Mouse (Mus musculus) 3134 (cell line): ENCODE data around the gene Prkacb.
"Not testable (repeated sequence)": the region's sequence is repeated elsewhere in the genome, so short reads cannot be mapped to it uniquely, and the experiment has no call there.

Source experiments
- DNase-seq: peaks from one replicate; pipeline ENCODE4 v3.0.0-alpha.2; 2011; ENCODE audit warnings: low spot score; ENCODE audit not compliant: insufficient read length; ENCODE audit errors: extremely low read depth

Prkacb gene

DNA sequence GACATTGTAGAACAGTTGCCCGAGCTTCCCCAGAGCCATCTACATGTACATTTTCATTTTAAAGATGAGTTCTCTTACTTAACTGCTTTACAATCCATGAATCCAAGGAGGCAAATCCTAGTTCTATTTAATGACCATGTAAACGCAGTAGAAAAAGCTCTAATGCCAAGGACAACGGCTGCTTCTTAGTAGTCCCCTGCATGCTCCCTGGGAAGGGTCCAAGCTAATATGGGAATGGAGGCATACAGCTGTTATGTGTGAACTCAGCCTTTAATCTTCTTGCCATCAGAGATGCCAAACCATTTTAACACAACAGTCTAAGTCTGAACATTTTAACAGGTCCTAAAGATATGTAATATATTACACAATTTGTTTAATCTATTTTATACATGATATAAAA lies 32.5 kb downstream of the Prkacb start:
- DNase-seq: no peak

DNA sequence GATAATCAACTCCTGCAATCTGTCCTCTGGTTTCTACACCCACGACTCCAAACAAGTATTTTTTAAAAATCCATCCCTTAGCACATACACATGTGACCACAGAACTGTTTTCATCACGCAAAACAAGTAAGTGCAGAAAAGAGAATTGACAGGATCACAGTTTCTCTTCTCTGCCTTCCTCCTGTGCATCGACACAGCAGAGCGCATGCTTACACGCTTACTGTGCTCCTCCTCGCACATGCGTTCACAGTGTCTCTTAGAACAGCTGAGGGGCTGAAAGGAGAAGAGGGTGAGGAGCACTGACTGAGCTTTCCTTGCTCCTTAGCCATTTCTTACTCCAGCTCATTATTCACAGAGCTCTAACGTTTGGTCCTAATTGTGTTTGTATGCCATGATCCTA lies 33.9 kb downstream of the Prkacb start:
- DNase-seq: no peak

DNA sequence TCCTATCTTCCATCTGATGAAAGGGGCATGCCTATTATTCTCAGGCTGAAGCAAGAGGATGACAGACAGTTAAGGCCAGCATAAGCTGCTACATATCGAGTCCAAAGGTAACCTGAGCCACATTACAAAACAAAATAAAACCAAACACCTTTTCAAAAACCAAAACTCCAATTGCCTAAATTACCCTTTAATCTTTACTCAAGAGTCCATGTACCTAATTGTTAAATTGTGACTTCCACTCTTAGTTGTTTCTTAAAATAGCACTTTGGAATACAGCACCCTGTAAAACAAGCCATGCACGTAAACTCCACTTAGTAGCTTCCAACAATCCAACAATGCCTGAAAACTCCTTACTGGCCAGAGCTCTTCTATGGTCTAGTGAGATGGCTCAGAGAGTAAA lies 34.3 kb downstream of the Prkacb start:
- no peak for DNase-seq

DNA sequence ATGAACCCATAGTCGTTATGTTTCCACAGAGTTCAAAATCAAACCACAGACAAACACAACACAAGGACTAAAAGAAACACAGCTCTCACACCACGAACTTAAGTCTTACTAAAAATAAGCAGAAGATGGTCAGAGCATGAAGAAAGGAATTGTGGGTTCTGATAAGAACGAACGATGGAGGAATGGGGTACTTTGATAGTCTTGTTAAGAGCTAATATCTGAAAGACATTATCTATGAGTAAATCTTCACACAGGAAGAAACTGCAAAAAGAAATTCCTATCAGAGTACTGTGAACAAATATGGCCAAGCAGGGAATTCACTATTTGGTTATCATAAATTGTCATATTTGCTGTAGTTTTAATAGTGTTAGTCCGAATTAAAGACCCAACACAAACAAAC lies 36.1 kb downstream of the Prkacb start:
- no peak for DNase-seq

DNA sequence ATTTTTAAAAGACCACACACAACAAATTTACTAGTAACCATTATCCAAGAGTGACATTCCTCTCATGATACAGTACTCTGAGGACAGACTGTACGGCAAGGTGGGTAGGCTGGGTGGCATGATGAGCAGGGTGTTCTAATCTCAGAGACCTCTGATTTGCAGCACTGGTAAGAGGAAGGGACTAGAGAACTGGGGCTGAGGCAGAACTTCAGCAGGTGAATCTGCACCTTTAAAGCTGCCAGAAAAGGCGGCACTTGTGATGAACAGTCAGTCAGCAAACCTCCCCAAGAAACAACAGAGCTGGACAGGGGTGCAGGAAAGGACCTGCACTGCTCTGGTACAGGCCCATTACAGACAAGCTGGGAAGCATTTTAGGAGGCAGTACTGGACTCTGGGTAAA lies 41.9 kb downstream of the Prkacb start:
- DNase-seq: no peak

DNA sequence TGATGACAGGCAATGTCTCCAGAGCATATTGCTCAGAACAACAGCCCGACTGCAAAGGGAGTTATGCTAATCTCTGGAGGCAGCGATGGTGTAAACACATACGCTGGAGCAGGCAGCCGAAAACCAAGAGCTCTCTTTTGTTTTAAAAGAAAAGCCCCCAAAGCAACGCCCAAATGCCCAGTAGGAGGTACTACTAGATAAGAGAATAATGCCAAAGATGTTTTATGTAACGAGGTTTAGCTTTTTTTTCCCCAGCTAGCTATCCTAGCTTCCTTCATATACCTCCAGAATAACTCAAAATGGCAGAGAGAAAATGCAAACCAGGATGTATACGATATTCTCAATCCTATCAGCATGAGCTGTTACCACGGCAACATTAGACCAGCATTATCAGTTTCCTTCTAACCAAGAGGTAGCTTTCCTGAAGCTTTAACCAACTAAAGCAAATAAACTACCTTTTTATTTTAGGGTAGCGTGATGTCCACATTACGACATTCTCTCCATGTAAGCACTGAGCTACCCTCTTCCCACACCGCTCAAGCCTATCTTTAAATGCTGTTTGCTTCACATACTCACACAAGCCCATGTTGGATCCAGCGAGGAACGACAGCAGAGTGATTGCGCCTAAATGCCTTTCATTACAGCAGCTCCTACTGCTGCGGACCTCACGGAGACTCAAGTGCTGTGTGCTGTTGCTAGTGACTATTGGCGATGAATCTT lies 42.7 kb downstream of the Prkacb start:
- DNase-seq: no peak

DNA sequence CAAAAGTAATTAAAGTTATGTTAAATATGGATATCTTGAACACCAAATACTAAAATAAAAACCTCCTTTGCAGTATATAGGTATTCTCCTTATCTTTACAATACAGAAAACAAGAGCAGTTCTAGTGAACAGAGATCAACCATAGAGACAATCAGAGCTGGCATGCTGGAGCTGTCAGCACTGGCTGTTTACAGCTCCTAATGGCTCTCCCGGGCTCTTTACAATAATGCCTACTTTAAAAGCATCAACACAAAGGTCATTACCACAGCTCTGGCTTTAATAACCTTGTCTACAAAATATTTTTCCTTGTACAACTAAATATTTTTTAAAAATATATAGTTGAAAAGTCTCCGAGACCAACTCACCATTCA lies 43.2 kb downstream of the Prkacb start:
- DNase-seq: no peak

DNA sequence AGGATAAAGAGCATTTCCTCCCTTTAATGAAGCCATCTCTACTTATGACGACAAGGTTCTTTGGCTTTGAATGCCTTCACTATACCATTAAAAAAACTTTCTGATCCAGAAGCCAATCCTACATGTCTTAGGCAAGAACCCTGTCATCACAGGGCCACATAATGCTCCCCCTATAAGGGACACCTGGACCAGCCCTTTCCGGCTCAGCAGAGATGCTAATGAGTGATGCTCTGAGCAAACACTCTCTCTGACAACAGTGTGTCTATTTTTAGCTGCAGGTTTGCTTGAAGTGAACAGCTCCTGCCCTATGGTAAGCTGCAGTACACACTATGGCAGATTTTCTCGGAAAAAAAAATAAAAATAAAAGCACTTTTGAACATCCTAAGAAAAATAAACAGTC lies 43.9 kb downstream of the Prkacb start:
- no peak for DNase-seq

DNA sequence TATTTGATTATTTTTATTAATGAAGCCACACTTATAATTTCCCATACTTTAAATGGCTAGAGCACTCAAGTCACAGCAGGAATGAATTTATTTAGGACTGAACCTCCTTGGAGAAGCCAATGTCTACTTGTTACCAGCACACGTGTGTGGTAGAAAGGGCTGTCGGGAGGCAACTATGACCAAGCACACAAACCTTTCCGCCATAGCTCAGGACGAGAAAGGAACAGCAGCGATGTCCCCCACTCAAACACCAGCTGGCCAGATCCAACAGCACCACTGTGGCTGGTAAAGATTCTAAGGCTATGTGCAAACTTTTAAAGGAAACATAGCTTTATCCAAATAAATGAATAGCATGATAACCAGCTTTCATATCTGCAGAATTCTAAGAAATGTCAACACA lies 44.4 kb downstream of the Prkacb start:
- DNase-seq: no peak

DNA sequence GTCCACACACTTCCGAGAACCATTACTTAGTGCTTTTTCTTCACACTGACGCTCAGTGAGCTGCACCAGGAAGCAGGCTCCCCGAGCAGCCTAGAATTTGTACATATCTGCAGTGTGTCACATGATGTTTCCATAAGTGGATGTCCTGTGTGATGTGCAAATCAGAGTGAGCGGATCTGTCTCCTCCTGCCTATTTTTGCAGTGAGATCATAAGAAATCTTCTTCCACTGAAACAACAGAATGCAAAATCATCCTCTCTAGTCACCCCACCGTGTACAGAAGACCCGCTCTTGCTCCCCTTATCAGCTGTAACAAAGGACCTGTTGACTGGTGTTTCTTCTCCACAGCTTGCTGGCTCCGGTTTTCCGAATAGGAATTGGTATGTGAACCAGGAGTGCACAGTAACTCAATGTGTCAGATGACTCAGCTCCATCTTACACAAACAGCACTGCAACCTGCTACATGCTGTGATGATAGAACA lies 46.0 kb downstream of the Prkacb start:
- no peak for DNase-seq

DNA sequence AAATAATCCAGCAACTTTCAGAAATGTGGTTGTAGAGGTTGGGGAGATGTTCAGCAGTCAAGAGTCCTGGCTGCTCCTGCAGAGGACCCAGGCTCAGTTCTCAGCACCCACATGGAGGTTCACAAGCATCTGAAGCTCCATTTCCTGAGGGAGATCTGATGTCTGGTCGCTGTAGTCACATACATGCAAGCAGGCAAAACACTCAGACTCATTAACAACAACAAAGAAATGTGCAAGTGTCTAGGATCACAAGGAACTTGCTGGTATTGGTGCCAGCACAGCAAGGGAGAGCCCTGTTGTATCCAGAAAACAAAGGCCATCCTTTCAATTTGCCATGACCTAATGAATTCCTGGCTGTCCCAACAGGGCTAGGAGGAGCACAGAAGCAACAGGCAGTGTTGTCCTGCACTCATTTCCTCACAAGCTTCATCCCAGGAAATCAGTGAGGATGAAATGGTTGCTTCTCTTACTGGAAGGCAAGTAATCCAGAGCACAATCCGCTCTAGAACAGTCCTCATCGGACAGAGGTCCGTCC lies 46.7 kb downstream of the Prkacb start:
- DNase-seq: no peak

DNA sequence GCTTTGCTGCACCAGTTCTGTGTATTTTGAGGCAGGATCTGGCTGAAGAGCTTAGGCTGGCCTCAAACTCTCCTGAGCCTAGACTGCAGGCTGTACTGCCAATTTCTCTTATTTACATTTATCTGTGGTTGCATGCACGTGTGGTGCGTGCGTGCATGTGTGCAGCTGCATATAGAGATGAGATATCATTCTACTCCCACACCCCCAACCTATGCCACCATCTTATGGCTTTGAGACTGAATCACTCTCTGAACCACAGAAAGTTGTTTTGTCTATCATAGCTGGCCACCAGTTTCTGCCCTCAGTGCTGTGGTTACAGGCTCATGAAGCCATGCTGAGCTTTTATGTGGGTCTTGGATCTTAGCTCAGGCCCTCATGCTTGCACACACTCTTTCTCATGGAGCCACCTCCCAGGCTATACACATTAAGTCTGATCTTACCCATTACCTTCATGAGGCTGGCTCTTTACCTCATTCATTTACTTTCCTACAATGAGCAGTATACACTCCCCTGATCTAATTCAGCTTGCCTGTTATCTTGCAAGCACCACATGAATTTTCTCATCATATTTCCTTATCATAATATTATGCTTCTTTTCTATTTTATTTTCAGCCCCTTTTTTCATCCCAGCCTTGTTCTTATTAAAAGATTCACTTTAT lies 47.8 kb downstream of the Prkacb start:
- DNase-seq: no peak

DNA sequence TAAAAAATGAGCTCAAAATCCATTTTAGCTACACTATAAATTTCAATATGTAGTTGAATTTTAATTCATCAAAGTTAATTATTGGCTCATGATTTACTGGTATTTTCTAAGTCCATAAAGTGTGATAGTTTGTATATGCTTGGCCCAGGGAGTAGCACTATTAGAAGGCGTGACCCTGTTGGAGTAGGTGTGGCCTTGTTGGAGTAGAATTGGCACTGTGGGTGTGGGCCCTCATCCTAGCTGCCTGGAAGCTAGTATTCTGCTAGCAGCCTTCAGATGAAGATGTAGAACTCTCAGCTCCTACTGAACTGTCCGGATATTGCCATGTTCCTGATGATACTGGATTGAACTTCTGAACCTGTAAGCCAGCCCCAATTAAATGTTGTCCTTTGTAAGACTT lies 49.7 kb downstream of the Prkacb start:
- not testable (repeated sequence) for DNase-seq

DNA sequence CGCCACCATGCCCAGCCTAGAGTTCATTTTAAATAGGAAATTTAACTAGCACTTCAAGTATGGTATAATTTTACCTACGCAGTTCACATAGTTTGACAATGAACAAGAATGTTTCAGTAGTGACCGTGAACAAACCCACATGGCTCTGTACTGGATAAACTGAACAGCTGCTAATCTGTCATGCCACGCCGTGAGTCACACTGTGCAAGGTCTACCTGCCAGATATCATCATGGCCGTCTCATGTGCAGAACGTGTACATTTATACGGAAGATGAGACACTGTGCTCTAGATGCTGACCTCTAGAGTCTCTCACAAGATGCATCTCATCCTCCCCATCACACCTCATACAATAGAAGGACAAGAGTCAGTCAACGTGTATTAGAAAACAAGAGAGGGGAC lies 51.5 kb downstream of the Prkacb start:
- DNase-seq: no peak

DNA sequence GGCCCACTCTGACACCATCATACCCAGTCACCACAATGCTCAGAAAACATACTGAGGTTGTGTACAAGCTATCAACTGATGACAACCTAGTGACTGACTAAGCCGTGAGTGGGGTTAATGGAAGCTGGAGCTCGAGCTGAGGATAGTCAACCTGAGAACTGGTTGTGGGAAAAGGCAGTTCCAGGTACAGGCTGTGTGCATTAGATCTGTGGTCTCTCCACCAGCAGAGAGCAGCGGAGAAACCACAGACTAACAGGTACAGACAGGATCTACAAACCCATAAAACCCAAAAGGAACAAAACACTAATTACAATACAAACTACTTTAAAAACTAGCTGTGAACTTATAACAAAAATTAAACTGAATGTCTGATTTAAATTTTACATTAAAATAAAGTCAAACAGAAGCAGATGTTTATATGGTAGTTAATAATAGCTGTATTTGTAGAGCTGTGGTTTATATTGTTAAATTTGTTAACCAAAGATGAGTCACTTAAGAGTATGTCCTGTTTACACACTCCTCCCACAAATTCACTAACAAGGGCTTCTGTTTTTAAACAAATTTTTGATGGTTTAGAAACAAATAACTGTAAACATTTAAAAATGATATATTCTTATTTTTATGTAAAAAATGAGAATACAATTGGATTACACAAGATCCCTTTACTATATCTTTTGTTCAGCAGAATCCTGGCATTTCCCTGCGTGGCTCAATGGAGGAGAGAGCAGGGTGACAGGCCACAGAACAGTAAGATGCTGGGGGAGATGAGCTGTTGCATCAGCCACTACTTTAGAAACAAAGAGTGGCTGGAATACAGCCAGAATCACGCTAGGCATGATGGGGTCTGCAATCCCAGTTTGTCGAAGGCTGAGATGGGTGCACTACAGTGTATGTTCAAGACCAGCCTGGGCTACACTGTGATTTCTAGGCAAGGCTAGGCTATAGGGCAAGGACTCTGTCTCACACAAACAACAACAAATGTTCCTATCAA lies 54.5 kb downstream of the Prkacb start:
- no peak for DNase-seq

DNA sequence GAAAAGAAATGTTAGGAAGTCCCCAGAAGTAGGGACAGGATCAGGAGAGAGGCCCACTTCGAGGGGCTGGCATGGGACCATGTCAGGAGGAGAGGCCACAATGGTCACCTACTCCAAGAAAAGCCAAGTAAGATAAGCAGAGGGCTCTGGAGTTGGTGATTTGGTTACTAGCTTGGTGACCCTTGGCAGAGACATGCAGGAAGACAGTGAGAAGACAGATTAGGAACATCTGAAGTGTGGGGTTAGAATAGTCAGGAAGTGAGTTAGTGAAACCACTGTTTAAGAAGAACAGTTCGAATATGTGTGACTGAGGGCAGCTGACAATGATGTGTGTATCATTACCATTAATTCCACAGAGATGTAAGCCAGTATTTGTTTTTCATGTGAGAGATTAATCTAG lies 58.5 kb downstream of the Prkacb start:
- DNase-seq: no peak

DNA sequence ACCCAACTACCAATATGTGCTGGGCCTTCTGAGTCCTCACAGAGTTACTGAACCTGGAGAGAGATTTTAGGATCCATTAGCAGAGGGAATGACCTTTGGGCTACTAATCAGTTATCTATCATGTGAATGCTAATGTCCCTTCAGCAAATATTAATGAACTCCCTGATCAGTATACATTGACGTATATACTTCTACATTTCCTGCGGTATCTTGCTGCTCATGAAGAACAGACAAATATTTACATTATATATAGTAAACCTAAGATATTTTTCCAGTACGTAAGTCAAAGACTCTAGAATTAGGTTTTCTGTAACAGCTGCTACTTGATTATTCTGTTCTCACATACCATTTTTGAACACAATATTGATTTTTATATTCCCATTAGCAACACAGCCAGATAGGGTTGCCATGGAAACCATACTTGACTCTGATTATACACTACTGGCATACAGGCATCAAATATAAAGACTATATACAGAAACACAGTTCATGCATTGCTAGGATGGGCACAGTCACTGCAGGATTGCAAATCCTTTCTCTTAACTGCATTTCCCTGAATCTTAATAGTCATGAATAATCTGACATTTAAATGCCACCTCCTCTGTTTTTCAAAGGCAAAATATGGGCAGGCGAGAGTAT lies 71.1 kb downstream of the Prkacb start:
- DNase-seq: no peak

DNA sequence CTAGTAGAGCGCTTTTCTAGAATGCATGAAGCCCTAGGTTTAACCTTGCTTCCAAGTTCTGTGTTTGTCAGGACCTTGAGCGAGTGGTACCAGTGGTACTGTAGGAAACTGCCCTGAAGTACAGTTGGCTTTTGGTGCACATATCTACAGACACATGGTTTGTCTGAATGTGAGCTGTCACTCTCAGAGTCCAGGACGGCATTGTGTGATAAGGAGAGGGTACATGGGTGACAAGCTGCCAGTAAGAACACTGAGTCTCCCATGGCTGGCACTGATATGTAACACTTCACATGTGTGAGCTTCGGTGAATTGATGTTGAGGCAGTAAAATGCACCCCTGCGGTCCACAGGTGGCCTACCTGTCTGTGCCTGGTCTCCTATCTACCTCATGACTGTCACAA lies 71.6 kb downstream of the Prkacb start:
- no peak for DNase-seq

DNA sequence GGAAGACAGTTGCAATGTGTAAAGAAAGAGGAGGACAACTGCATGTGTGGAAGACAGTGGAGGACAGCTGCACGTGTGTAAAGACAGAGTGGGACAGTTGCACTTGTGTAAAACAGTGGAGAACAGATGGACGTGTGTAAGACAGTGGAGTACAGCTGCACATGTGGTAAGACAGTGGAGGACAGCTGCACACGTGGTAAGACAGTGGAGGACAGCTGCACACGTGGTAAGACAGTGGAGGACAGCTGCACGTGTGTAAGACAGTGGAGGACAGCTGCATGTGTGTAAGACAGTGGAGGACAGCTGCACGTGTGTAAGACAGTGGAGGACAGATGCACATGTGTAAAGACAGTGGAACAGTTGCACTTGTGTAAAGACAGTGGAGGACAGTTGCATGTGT lies 76.6 kb downstream of the Prkacb start:
- DNase-seq: not testable (repeated sequence)

DNA sequence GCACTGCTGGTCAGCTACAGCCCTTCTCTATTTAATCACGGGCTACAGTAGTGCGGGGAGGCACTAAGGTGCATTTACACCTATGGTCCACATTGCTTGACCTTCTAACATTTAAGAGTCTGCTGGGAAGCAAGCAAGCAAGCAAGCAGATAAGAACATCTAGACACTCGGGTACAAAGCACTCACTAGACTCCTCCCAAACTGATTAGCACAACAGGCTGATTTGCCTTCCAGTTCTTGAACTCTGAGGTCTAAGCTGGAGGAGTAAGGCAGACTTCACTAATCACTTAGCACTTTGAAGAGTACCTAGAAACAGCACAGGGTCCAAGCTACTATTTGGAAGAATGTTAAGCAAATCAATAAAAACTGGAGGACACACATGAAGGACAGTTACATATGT lies 77.1 kb downstream of the Prkacb start:
- DNase-seq: no peak
